Comparison of ENCODE assay signal across 8 mouse cellular contexts in the genomic region with DNA sequence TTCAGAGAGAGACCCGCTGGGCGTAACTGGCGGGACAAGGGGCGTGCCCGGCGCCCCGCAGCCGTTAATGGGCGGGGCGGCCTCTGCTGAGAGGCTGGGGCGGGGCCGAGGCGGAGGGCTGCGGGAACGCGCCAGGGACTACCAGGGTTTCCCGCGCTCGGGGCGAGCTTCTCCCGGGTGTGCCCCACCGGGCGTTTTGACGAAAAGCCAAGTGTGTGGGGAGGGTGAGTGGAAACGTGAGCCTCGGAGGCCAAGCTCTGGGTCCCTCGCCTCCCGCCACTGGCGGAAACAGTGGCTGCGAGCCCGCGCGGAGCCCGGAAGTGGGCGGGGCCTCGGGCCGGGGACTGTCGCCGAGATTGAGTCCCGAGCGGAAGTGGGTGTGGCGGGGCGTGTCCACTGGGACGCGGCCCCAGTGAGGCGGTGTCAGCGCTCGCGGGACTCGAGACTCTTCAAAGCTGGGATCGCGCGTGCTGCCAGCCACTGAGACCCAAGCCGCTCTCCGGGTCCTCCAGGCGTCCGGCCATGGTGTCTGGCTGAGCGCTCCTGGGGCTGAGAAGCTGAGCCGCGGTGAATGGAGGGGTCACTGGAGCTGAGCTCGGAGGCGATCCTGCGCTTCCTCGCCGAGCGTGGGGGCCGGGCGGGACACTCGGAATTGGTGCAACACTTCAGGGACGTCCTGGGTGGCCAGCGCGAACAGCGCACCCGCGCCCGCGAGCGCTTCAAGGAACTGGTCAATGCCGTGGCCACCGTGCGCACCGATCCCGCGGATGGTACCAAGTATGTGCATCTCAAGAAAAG. TPM values are rescaled to one million over a fixed set of nuclear protein-coding genes. Genes with fewer than 3 reads are reported as not detected.
DNase-seq lines count a peak whose midpoint lies in the region; ATAC-seq and TF ChIP-seq lines count a peak whose summit lies in the region.

Gene Sept10, minus strand, starts transcription at position 375 of the 798 bp plus-strand sequence.
Gene Sowahc, plus strand, starts transcription at position 481 of the 798 bp plus-strand sequence.

- no peaks in the 10 kb centered on the region for H3K27me3 ChIP-seq in forebrain, embryonic 16.5 days (replicated peaks; ENCODE audit: control insufficient read depth, insufficient read depth, low read length)
- peaks cover 23% of the 10 kb centered on the region for H3K27me3 ChIP-seq in liver, postnatal 0 days (ENCODE audit: insufficient read depth, low read length)
- H3K27me3 ChIP-seq in neural tube, embryonic 13.5 days, result no peaks in the 10 kb centered on the region

- peak; percentile 88 for DNase-seq in ES-E14 (ENCODE audit: low read depth, low spot score)
- peak; percentile 97 to 99 for DNase-seq in cerebellum, adult 18-20 months
- peak; percentile 94 for DNase-seq in heart, postnatal 25 days (ENCODE audit: low spot score)
- peak; percentile 97 for DNase-seq in layer of hippocampus, adult 11-12 months (ENCODE audit: low spot score)
- peak; percentile 98 for DNase-seq in liver, postnatal 0 days
- DNase-seq in telencephalon, adult 2 months (ENCODE audit: low read depth, low spot score), result peak; percentile 76

- intact Hi-C loops in heart, postnatal 25 days (cut with DNase I), result loop anchor here (2.0 kb wide), 1 partner anchor 71 kb away; no protein-coding TSS in a partner anchor

- H3K36me3 ChIP-seq in ES-E14 (ENCODE audit: control insufficient read depth, insufficient read depth, low read length, poor library complexity, severe bottlenecking), result no peaks in the 10 kb centered on the region
- no peaks in the 10 kb centered on the region for H3K36me3 ChIP-seq in forebrain, embryonic 16.5 days (ENCODE audit: control insufficient read depth, insufficient read depth)
- H3K36me3 ChIP-seq in liver, postnatal 0 days (replicated peaks; ENCODE audit: insufficient read depth, low read length), result no peaks in the 10 kb centered on the region
- H3K36me3 ChIP-seq in neural tube, embryonic 13.5 days, result no peaks in the 10 kb centered on the region

- H3K27ac ChIP-seq in ES-E14 (ENCODE audit: insufficient read depth, low read depth, low read length, poor library complexity, severe bottlenecking), result peak within 1 kb of the TSS; percentile 76
- H3K27ac ChIP-seq in forebrain, embryonic 16.5 days (ENCODE audit: low read length), result peak within 1 kb of the TSS; percentile 97
- H3K27ac ChIP-seq in liver, postnatal 0 days (ENCODE audit: low read depth), result peak within 1 kb of the TSS; percentile 86
- H3K27ac ChIP-seq in neural tube, embryonic 13.5 days (replicated peaks), result peak within 1 kb of the TSS; percentile 96

- peak within 1 kb of the TSS; percentile 96 for H3K9ac ChIP-seq in ES-E14 (ENCODE audit: insufficient read depth, low read depth, low read length, poor library complexity, severe bottlenecking)
- peak within 1 kb of the TSS; percentile 91 for H3K9ac ChIP-seq in forebrain, embryonic 16.5 days (replicated peaks; ENCODE audit: low read depth, low read length)
- peak within 1 kb of the TSS; percentile 74 for H3K9ac ChIP-seq in liver, postnatal 0 days (replicated peaks)
- peak within 1 kb of the TSS; percentile 92 for H3K9ac ChIP-seq in neural tube, embryonic 13.5 days

- peak; percentile 58; the same call in 1 of the 2 replicates for TF ChIP-seq EP300 in liver, postnatal 0 days (IDR thresholded peaks at IDR 0.05; ENCODE audit: low read depth)

- H3K9me3 ChIP-seq in ES-E14 (ENCODE audit: control insufficient read depth, insufficient read depth, low read depth, low read length), result no peaks in the 10 kb centered on the region
- H3K9me3 ChIP-seq in forebrain, embryonic 16.5 days (ENCODE audit: control insufficient read depth, low read length), result no peaks in the 10 kb centered on the region
- H3K9me3 ChIP-seq in liver, postnatal 0 days (ENCODE audit: low read length), result no peaks in the 10 kb centered on the region
- no peaks in the 10 kb centered on the region for H3K9me3 ChIP-seq in neural tube, embryonic 13.5 days

- H3K4me3 ChIP-seq in ES-E14 (ENCODE audit: insufficient read depth in 1 of 2, low read depth in 1 of 2, low read length in 2 of 2, poor library complexity in 1 of 2, severe bottlenecking in 1 of 2), result peak within 1 kb of the TSS; percentile 95 to 99
- H3K4me3 ChIP-seq in forebrain, embryonic 16.5 days (replicated peaks; ENCODE audit: low read length), result peak within 1 kb of the TSS; percentile 96
- peak within 1 kb of the TSS; percentile 67 for H3K4me3 ChIP-seq in liver, postnatal 0 days (ENCODE audit: low read depth, low read length)
- peak within 1 kb of the TSS; percentile 86 for H3K4me3 ChIP-seq in neural tube, embryonic 13.5 days

- peak; percentile 97 for ATAC-seq in forebrain, embryonic 16.5 days
- ATAC-seq in liver, postnatal 0 days, result peak; percentile 94
- peak; percentile 97 for ATAC-seq in neural tube, embryonic 13.5 days (ENCODE audit: low read depth)

- H3K4me2 ChIP-seq in forebrain, embryonic 16.5 days (ENCODE audit: low read length), result peak within 1 kb of the TSS; percentile 100
- H3K4me2 ChIP-seq in liver, postnatal 0 days (ENCODE audit: low read depth, low read length), result peak within 1 kb of the TSS; percentile 97
- peak within 1 kb of the TSS; percentile 100 for H3K4me2 ChIP-seq in neural tube, embryonic 13.5 days

- H3K4me1 ChIP-seq in ES-E14 (ENCODE audit: control insufficient read depth in 2 of 2, insufficient read depth in 2 of 2, low read length in 2 of 2, poor library complexity in 1 of 2), result peaks cover 0 to 3% of the 10 kb centered on the region in 2 experiments; a peak in 1 of 4 replicates
- peaks cover 23% of the 10 kb centered on the region for H3K4me1 ChIP-seq in forebrain, embryonic 16.5 days (replicated peaks; ENCODE audit: control insufficient read depth, insufficient read depth, low read length)
- H3K4me1 ChIP-seq in liver, postnatal 0 days (ENCODE audit: insufficient read depth), result peaks cover 16% of the 10 kb centered on the region; the same call in 1 of the 2 replicates
- peaks cover 41% of the 10 kb centered on the region for H3K4me1 ChIP-seq in neural tube, embryonic 13.5 days (replicated peaks)

- in situ Hi-C loops in ES-E14 (cut with MboI; ENCODE audit: low sequenced_read_pairs in 2 of 2, unreplicated experiment in 2 of 2), result no loop called here

- no peak for TF ChIP-seq CTCF in liver, postnatal 0 days (IDR thresholded peaks at IDR 0.05; ENCODE audit: low read depth)

- WGBS in forebrain, embryonic 16.5 days, result under 1% methylated on average over 80 of the region's 84 CpGs
- under 1% methylated on average over 79 of the region's 84 CpGs for WGBS in liver, postnatal 0 days (ENCODE audit: insufficient replicate concordance)
- under 1% methylated on average over 84 of the region's 84 CpGs for WGBS in neural tube, embryonic 13.5 days

TF ChIP-seq in ES-E14, 5 proteins besides CTCF, POLR2A, EP300 and RAD21:
- no peak for TF ChIP-seq MAFK (IDR thresholded peaks at IDR 0.05; ENCODE audit: insufficient read depth, low read depth, low read length)
- TF ChIP-seq CHD2 (IDR thresholded peaks at IDR 0.05; ENCODE audit: low read depth, low read length), result peak; percentile 76
- TF ChIP-seq ZC3H11A (IDR thresholded peaks at IDR 0.05; ENCODE audit: borderline replicate concordance, low read depth, low read length), result no peak

RNA-seq across cellular contexts. Expression of gene Sept10, which starts in this region (rescaled TPM):
- 15.1 and 16.8 TPM in 2 replicates for total RNA-seq in ES-E14 (2012; rRNA removed)
- polyA plus RNA-seq in forebrain, embryonic 16.5 days (2015; fragmentation: Nextera tagmentation; extraction: Ambion mirVana), result 21.7 and 28.3 TPM in 2 replicates
- 10 to 100 TPM; 15.6 to 16.6 TPM for total RNA-seq in heart, postnatal 25 days (2021)
- polyA plus RNA-seq in liver, postnatal 0 days (2015; fragmentation: Nextera tagmentation; extraction: Ambion mirVana), result 11.6 and 11.8 TPM in 2 replicates
- 19.1 and 21.5 TPM in 2 replicates for polyA plus RNA-seq in neural tube, embryonic 13.5 days (2015; fragmentation: Nextera tagmentation; extraction: Ambion mirVana)

RNA-seq across cellular contexts. Expression of gene Sowahc, which starts in this region (rescaled TPM):
- total RNA-seq in ES-E14 (2012; rRNA removed), result 6.3 and 7.9 TPM in 2 replicates
- 20.4 and 21.0 TPM in 2 replicates for polyA plus RNA-seq in forebrain, embryonic 16.5 days (2015; fragmentation: Nextera tagmentation; extraction: Ambion mirVana)
- 1 to 10 TPM; 1.6 to 2.0 TPM for total RNA-seq in heart, postnatal 25 days (2021)
- polyA plus RNA-seq in liver, postnatal 0 days (2015; fragmentation: Nextera tagmentation; extraction: Ambion mirVana), result 1.3 and 1.6 TPM in 2 replicates
- polyA plus RNA-seq in neural tube, embryonic 13.5 days (2015; fragmentation: Nextera tagmentation; extraction: Ambion mirVana), result 15.2 and 15.8 TPM in 2 replicates

Comparison
In these comparisons a context has a peak if more than half of its experiments do, and no peak if none do; other contexts are left out.
1. Peak in every context shown above with its lines: DNase-seq, ATAC-seq, H3K4me3 ChIP-seq and H3K27ac ChIP-seq.